Mouse (Mus musculus) olfactory bulb, adult 2 months (tissue): ENCODE results near the gene Bcam.

Experiments
- CTCF ChIP-seq: fragments of 200-500 bp; IDR thresholded peaks from 2 replicates; pipeline ENCODE4 v1.5.1; 2012; ENCODE audit warnings: low read depth, mild to moderate bottlenecking, low read length, moderate library complexity; ENCODE audit not compliant: insufficient read depth
- POLR2A ChIP-seq: fragments of 200-500 bp; IDR thresholded peaks from 2 replicates; pipeline ENCODE4 v1.6.1; 2012; ENCODE audit warnings: mild to moderate bottlenecking, low read depth, low read length, moderate library complexity; ENCODE audit not compliant: insufficient read depth

DNA sequence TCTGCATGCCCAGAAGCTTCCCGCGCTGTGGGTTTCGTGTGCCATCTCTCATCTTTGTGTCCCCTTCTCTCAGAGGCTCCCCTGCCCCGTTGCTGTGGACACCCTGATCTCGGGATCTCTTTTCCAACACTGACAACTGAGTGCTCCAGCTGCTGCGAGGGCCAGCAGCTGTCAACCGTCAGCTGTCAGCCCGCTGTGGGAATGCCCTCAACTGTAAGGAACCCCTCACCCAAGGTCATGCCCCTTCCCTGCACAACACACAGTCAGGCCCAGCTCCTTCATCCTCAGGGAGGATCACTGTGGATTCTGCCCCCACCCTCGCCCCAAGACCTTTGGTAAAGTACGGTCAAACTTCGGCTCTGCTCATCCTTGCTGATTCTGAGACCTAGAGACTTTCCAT lies 8.5 kb downstream of the Bcam start:
- TF ChIP-seq CTCF = no peak
- no peak for TF ChIP-seq POLR2A
